Mouse (Mus musculus) hindbrain, postnatal 0 days (tissue): ENCODE results near the gene Arpc1b. TPM values are rescaled to one million over a fixed set of nuclear protein-coding genes. Genes with fewer than 3 reads are reported as not detected.

ENCODE experiments used
- ATAC-seq: fragments of 200-750 bp; cut with Nextera tagmentation; 2 replicates; pipeline ENCODE4 v1.8.0; 2017; ENCODE audit warnings: mild to moderate bottlenecking, moderate TSS enrichment, moderate library complexity
- DNase-seq: peaks from one replicate; pipeline ENCODE4 v3.0.0-alpha.2; 2015; ENCODE audit warnings: low spot score
- H3K27ac ChIP-seq: fragments of 300-500 bp; sonication (generic); 2 replicates; pipeline ENCODE4 v1.5.1; 2014; ENCODE audit warnings: mild to moderate bottlenecking
- H3K27me3 ChIP-seq: fragments of 300-500 bp; sonication (generic); 2 replicates; pipeline ENCODE4 v1.6.1; 2014; ENCODE audit warnings: low read length, mixed read lengths; ENCODE audit not compliant: insufficient read depth
- H3K36me3 ChIP-seq: fragments of 300-500 bp; sonication (generic); 2 replicates; pipeline ENCODE4 v1.6.1; 2014; ENCODE audit warnings: low read length, mixed read lengths; ENCODE audit not compliant: insufficient read depth
- H3K4me1 ChIP-seq: fragments of 300-500 bp; sonication (generic); 2 replicates; pipeline ENCODE4 v1.6.1; 2014; ENCODE audit warnings: antibody characterized with exemption, low read length, mixed read lengths; ENCODE audit not compliant: insufficient read depth
- H3K4me2 ChIP-seq: fragments of 300-500 bp; sonication (generic); 2 replicates; pipeline ENCODE4 v1.6.1; 2014; ENCODE audit warnings: low read depth, mild to moderate bottlenecking, low read length, moderate library complexity, mixed read lengths
- H3K4me3 ChIP-seq: fragments of 300-500 bp; sonication (generic); 2 replicates; pipeline ENCODE4 v1.5.1; 2014; ENCODE audit warnings: low read length
- H3K9ac ChIP-seq: fragments of 300-500 bp; sonication (generic); replicated peaks from 2 replicates; pipeline ENCODE4 v1.6.1; 2014; ENCODE audit warnings: mild to moderate bottlenecking, low read length, moderate library complexity, mixed read lengths
- H3K9me3 ChIP-seq: fragments of 300-500 bp; sonication (generic); 2 replicates; pipeline ENCODE4 v1.6.1; 2016; ENCODE audit warnings: low read length, mixed read lengths
- CTCF ChIP-seq: IDR thresholded peaks from 2 replicates; pipeline ENCODE4 v1.5.1; 2016; ENCODE audit warnings: antibody characterized with exemption, control low read depth, low read depth
- WGBS: fragments of 180-500 bp; shearing (Covaris S2); extraction: QIAGEN DNeasy Blood & Tissue Kit; methylation state at CpG from one replicate; pipeline ENCODE4 v1.1.7; 2014; 5-methylcytosine and 5-hydroxymethylcytosine counted together
- polyA plus RNA-seq: library from polyadenylated mRNA; unstranded; fragments of >200 nt; fragmentation: Nextera tagmentation; extraction: Ambion mirVana; gene quantifications from 2 replicates; pipeline ENCODE4 v1.2.1, GENCODE M21; 2015
- total RNA-seq: library from RNA; depleted of rRNA; stranded (reverse); fragments of >200 nt; gene quantifications from 2 replicates; pipeline ENCODE4 v1.2.3, GENCODE M21; 2014; rRNA removed

The Arpc1b gene
- total and polyA plus RNA-seq, 2 experiments from 2014 or later = 53.3 to 73.6 TPM

DNA sequence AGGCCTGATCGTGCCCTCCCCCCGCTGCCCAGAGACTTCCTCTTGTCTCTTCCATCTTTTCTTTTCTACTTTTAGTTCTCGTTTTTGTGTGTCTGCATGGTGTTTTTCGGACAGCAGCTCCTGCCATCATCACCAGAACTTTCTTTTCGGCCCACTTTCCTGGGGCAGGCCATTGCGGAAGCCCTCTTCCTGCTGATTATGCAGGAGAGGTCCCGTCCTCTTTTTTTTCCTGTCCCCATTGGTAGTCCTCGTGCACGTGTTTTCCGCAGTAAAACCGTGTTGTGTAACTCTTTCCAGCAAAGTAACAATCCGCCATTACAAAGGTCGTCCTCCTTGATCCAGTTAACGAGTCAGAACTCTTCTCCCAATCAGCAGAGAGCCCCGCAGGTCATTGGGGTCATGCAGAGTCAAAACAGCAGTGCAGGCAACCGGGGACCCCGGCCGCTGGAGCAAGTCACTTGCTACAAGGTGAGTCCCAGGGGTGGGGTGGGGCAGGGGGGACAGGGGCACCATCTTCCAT lies 64.5 kb downstream of the Arpc1b start:
- H3K27me3 ChIP-seq = no peaks in the 10 kb centered on the region

More for the DNA sequence above, 64.5 kb downstream of the Arpc1b start:
- no peak for DNase-seq
- Histone ChIP-seq H3K4me3 (no peak overlapping the region), H3K36me3 (peaks cover 73% of the 10 kb centered on the region), H3K4me1 (no peaks in the 10 kb centered on the region), H3K9me3 (no peaks in the 10 kb centered on the region), H3K27ac (no peak overlapping the region), H3K9ac (no peak overlapping the region), H3K4me2 (no peak overlapping the region)
- WGBS = 87% methylated on average over 18 of the region's 18 CpGs
- ATAC-seq = no peak
- no peak for TF ChIP-seq CTCF

Other genes starting within 250 kb of the Arpc1b start
- gene Smurf1, start 148.4 kb upstream of the Arpc1b start, total RNA-seq = 57.9 and 58.1 TPM in 2 replicates
- gene Smurf1, start 148.4 kb upstream of the Arpc1b start, polyA plus RNA-seq = 19.5 and 22.6 TPM in 2 replicates
- not detected in 2 replicates for gene Gm4871, start 81.5 kb upstream of the Arpc1b start, total RNA-seq
- not detected in 2 replicates for gene Gm4871, start 81.5 kb upstream of the Arpc1b start, polyA plus RNA-seq
- gene 1700018F24Rik, start 71.2 kb upstream of the Arpc1b start, total RNA-seq = not detected in 2 replicates
- gene 1700018F24Rik, start 71.2 kb upstream of the Arpc1b start, polyA plus RNA-seq = not detected in 2 replicates
- gene Arpc1a, start 30.4 kb upstream of the Arpc1b start, total RNA-seq = 157 and 163 TPM in 2 replicates
- 220 and 221 TPM in 2 replicates for gene Arpc1a, start 30.4 kb upstream of the Arpc1b start, polyA plus RNA-seq
- not detected in 2 replicates for gene Kpna7, start 30.2 kb upstream of the Arpc1b start, total RNA-seq
- gene Kpna7, start 30.2 kb upstream of the Arpc1b start, polyA plus RNA-seq = 0.09 TPM in 1 of 2 replicates, not detected in the other
- gene Pdap1, start 26.0 kb downstream of the Arpc1b start, total RNA-seq = 22.6 and 26.0 TPM in 2 replicates
- 124 and 137 TPM in 2 replicates for gene Pdap1, start 26.0 kb downstream of the Arpc1b start, polyA plus RNA-seq
- 62.5 and 63.1 TPM in 2 replicates for gene Bud31, start 26.1 kb downstream of the Arpc1b start, total RNA-seq
- gene Bud31, start 26.1 kb downstream of the Arpc1b start, polyA plus RNA-seq = 161 and 165 TPM in 2 replicates
- 27.8 and 28.6 TPM in 2 replicates for gene Ptcd1, start 52.9 kb downstream of the Arpc1b start, total RNA-seq
- gene Ptcd1, start 52.9 kb downstream of the Arpc1b start, polyA plus RNA-seq = 16.9 and 17.5 TPM in 2 replicates
- gene Cpsf4, start 53.0 kb downstream of the Arpc1b start, total RNA-seq = 33.1 and 48.1 TPM in 2 replicates
- gene Cpsf4, start 53.0 kb downstream of the Arpc1b start, polyA plus RNA-seq = 37.8 and 40.1 TPM in 2 replicates
- gene Atp5j2, start 77.8 kb downstream of the Arpc1b start, total RNA-seq = 116 and 144 TPM in 2 replicates
- 727 and 733 TPM in 2 replicates for gene Atp5j2, start 77.8 kb downstream of the Arpc1b start, polyA plus RNA-seq
- 7.4 and 8.6 TPM in 2 replicates for gene Zkscan14, start 87.7 kb downstream of the Arpc1b start, total RNA-seq
- 11.3 and 12.5 TPM in 2 replicates for gene Zkscan14, start 87.7 kb downstream of the Arpc1b start, polyA plus RNA-seq
- 14.7 and 15.3 TPM in 2 replicates for gene Zkscan5, start 90.3 kb downstream of the Arpc1b start, total RNA-seq
- 11.1 and 12.4 TPM in 2 replicates for gene Zkscan5, start 90.3 kb downstream of the Arpc1b start, polyA plus RNA-seq
- 21.0 and 21.5 TPM in 2 replicates for gene Zfp655, start 117.5 kb downstream of the Arpc1b start, total RNA-seq
- 25.2 and 25.5 TPM in 2 replicates for gene Zfp655, start 117.5 kb downstream of the Arpc1b start, polyA plus RNA-seq
- 21.2 and 25.5 TPM in 2 replicates for gene Zscan25, start 166.3 kb downstream of the Arpc1b start, total RNA-seq
- 0.83 and 0.92 TPM in 2 replicates for gene Zscan25, start 166.3 kb downstream of the Arpc1b start, polyA plus RNA-seq
- not detected in 2 replicates for gene Cyp3a57, start 231.1 kb downstream of the Arpc1b start, total RNA-seq
- gene Cyp3a57, start 231.1 kb downstream of the Arpc1b start, polyA plus RNA-seq = not detected in 2 replicates